Mouse (Mus musculus): Measurements from ENCODE around the gene Psmd9.
A peak's percentile ranks its signal among the peaks of the same experiment; 100 is the strongest.
"Not testable (repeated sequence)": the region's sequence is repeated elsewhere in the genome, so short reads cannot be mapped to it uniquely, and the experiment has no call there.

The Psmd9 gene

GRCm38 (mm10) chr5:123195500-123196000 lies 26.3 kb downstream of the Psmd9 start:
- DNase-seq, result no peak

GRCm38 (mm10) chr5:123196746-123197145 lies 27.5 kb downstream of the Psmd9 start:
- DNase-seq, result no peak

DNA sequence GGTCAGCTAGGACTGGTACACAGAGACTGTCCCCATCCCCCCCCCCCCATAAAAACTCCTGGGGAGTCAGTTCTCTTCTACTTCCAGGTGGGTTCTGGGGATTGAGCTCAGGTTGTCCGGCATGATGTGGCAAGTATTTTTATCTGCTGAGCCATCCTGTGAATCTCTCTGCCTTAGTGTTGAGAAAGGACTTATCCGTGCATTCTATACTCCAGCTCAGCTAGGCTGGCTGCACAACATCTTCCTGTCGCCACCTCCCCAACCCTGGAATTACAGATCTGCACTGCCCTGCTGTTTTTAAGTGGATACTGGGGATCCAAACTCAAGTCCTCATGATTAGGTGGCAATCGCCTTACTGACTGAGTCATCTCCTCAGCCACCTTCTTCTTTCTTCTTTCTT lies 29.3 kb downstream of the Psmd9 start:
- no peak for DNase-seq

DNA sequence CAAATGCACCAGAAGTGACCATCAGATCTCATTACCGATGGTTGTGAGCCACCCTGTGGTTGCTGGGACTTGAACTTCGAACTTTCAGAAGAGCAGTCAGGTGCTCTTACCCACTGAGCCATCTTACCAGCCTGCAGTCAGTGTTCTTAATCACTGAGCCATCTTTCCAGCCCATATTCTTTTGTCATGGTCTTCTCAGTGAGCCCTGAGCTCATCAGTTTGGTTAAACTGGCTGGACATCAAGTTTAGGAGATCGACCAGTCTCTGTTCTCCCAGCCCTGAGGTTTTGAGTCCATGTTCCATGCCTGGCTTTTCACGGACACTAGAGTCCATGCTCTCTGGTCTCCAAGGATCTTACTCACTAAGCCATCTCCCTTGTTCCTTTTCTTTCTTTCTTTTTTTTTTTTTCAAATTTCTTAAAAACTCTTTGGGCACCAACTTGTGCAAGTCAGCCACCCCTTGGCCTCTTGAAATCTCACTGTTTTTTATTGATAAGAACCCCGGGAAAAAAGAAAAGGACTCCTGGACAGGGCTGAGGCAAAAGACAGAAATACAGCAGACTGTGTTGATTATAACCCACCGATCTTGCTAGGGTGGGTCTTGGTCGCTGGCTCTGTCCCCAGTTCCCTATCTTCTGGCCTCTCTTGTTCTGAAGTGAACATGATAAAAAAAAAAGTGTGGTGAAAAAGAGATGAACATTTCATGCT lies 31.8 kb downstream of the Psmd9 start:
- DNase-seq, result not testable (repeated sequence)

GRCm38 (mm10) chr5:123201523-123201892 lies 32.3 kb downstream of the Psmd9 start:
- no peak for DNase-seq

DNA sequence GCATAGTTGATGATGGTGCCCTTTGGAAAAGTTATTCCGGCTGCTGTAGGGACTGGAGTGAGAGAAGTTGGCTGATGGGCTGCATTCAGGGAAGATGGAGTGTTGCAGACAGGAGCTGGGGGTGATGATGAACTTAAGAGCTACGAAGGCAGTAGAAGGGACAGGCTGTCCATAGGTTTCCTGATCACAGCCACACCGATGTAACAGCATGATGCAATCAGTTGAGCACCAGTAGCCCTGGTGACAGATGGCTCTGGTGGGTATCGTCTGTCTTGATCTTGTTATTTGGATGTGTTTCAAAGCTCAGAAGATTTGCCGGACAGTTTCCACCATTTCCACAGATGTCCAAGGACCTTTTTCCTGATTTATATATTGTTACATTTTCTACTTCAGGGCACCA lies 32.8 kb downstream of the Psmd9 start:
- DNase-seq, result peak in 1 of 2 experiments; percentile 7

DNA sequence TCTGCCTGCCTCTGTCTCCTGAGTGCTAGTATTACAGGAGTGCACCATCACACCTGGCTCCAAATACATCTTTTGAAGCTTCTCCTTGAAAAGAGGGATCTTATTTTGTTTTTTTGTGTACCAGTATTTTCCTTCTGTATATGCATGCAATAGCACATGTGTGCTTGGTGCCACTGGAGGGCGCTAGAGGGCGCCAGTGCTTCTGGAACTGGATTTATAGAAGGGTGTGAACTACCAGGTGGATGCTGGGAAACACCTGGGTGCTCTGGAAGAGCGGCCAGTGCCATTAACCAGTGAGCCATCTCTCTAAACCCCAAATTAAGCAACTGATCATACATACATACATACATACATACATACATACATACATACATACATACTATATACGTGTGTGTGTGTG lies 33.6 kb downstream of the Psmd9 start:
- not testable (repeated sequence) for DNase-seq

DNA sequence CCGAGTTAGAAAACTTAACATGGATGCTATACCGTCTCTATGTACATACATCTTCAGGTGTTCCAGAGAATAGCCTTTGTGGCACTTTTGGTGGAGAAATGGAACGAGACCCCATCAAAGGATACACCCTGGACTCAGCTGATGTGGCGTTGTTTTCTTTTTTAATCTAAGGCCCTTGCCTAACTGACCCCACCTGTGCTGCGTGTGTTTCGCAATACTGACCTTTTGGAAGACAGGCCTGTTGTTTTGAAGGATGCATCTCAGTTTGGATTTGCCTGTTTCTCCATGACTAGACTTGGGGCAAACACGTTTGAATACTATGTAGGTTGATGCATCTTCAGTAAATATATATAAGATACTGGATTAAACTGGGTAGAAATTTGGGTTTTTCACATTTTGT lies 34.4 kb downstream of the Psmd9 start:
- not testable (repeated sequence) for DNase-seq

GRCm38 (mm10) chr5:123222346-123223050 lies 53.3 kb downstream of the Psmd9 start:
- not testable (repeated sequence) for DNase-seq

DNA sequence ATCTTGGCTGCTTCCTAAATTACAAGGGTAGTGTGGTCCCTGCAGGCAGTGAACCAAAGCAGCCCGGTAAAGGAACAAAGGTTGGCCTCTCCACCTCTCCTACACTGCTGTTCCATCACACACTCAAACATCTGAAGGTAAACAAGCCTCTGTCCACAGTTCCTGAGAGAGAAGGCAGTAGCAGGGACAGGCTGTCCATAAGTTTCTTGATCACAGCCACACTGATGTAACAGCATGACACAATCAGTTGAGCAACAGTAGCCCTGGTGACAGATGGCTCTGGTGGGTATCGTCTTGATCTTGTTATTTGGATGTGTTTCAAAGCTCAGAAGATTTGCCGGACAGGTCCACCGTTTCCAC lies 53.8 kb downstream of the Psmd9 start:
- no peak for DNase-seq

GRCm38 (mm10) chr5:123223861-123224260 lies 54.6 kb downstream of the Psmd9 start:
- DNase-seq, result not testable (repeated sequence)

GRCm38 (mm10) chr5:123226851-123227250 lies 57.6 kb downstream of the Psmd9 start:
- DNase-seq, result no peak

DNA sequence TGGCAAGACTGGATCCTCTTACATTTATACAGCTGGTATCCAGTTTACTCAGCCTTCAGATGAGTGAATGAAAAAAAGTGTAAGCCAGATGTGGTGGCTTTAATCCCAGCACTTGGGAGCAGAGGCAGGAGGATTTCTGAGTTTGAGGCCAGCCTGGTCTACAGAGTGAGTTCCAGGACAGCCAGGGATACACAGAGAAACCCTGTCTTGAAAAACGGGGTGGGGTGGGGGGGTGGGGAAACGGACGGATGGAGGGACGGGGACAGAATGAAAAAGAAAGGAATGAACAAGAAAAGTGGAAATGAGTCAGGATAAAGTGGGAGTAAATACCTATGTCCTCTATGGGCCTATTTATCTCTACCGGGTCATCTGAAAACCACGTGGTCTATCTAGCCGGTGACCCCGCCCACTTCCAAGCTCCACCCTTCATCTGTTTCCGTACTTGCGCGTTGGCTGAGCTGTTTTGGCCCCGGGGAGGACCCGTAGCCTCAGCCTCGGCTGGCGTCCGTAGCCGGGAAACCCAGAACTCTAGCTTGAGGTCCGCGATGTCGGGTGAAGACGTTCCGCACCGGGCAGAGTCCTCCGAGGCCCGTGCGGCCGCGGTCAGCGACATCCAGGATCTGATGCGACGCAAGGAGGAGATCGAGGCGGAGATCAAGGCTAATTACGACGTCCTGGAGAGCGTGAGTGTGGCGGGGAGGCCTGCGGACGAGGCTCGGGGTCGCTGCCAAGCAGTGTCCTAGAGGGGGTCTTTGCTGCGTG lies 58.7 kb downstream of the Psmd9 start:
- peak; percentile 96 to 97 for DNase-seq

DNA sequence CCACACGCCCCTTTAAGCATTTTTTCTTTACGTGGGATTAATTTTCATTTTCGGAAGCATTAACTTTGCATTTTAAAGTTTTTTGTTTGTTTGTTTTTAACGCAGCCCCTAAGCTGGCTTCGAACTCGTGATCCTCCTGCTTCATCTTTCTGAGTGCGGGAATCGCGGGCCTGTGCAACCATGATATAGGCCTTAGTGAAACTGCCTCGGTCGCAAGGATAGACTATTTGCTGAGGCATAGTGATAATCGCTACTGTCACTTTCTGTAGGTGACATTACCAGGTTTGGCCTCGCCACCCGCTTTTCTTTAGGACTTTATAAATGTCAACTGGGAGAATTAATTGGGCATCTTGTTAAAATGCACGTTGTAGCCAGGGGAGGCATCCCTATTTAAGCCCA lies 59.3 kb downstream of the Psmd9 start:
- no peak for DNase-seq

- no peak for DNase-seq
Measured at GRCm38 (mm10) chr5:123229296-123229695, 60.1 kb downstream of the Psmd9 start.

GRCm38 (mm10) chr5:123232180-123232579 lies 63.0 kb downstream of the Psmd9 start:
- DNase-seq, result no peak

DNA sequence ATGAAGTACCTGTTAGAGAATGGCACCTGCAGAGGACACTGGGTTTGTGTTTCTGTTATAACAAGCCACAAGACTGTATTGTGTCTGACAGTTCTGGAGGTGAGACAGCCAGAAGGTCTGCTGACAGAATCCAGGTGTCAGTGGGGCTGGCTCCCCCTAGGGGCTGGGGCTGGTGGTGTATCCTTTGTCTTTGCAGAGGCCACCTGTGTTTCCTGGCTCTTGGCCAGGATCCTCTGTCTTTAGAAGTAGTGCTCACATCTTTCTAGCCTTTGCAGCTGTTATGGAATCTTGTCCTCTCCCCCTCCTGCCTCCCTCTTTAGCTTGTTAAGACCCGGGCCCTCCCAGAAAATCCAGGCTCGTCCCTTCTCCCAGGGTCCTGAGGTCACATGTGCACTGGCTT lies 66.5 kb downstream of the Psmd9 start:
- peak; percentile 39 to 54 for DNase-seq

DNA sequence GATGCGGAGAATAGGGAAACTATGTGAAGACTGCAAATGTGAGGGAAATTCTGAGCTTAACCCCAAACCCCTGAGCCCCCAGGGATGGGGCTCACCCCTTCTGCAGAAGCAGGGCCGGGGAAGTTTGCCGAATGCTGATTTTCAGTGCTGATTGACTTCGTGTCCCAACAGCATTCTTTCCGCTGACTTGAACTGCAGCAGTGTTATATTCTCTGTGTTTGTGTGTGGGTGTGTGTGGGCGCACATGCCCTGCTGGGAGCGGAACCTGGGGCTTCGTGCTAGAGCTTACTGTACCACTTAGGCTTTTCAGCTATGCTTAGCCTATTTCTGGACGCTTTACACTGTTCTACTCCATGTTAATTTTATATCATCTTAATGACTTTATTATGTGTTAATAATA lies 67.2 kb downstream of the Psmd9 start:
- no peak for DNase-seq

DNA sequence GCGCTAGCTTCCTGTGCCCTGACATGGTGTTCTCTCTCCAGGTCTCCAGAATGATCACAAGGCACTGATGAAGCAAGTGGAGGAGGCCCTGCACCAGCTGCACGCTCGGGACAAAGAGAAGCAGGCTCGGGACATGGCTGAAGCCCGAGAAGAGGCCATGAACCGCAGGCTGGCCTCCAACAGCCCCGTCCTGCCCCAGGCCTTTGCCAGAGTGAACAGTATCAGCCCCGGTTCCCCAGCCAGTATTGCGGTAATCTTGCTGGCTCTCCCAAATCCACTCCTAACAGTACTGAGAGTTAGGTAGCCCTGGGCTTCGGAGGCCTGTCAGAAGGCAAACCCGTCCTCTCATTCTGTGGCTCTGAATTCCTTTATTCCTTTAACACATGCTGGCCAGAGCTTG lies 70.3 kb downstream of the Psmd9 start:
- no peak for DNase-seq

GRCm38 (mm10) chr5:123245518-123245917 lies 76.3 kb downstream of the Psmd9 start:
- peak; percentile 67 to 72 for DNase-seq

DNA sequence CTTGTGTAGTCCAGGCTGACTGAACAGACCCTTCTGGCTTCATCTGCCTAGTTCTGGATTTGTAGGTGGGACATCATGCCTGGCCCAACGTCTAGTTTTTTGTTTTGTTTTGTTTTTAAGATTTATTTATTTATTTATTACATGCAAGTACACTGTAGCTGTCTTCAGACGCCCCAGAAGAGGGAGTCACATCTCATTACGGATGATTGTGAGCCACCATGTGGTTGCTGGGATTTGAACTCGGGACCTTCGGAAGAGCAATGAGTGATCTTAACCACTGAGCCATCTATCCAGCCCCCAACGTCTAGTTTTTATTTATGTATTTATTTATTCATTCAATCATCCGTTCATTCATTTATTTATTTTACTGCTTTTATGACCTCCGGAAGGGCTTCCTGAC lies 82.2 kb downstream of the Psmd9 start:
- no peak for DNase-seq

- peak; percentile 74 to 77 for DNase-seq
Measured at GRCm38 (mm10) chr5:123251834-123252233, 82.6 kb downstream of the Psmd9 start, which contains the start of gene Wdr66. Wdr66 (plus strand) TSS chr5:123252102.
